Mouse (Mus musculus) forebrain, embryonic 10.5 days (tissue): ENCODE measurements around the gene Eef2. TPM values are rescaled to one million over a fixed set of nuclear protein-coding genes. Genes with fewer than 3 reads are reported as not detected.
A peak's percentile ranks its signal among the peaks of the same experiment; 100 is the strongest.
"Not testable (repeated sequence)": the region's sequence is repeated elsewhere in the genome, so short reads cannot be mapped to it uniquely, and the experiment has no call there.

ENCODE experiments used
- DNase-seq: peaks from one replicate; pipeline ENCODE4 v3.0.0-alpha.2; 2017; ENCODE audit warnings: low spot score; ENCODE audit errors: extremely low spot score
- H3K27ac ChIP-seq: fragments of 300-500 bp; sonication (generic); 2 replicates; pipeline ENCODE4 v1.5.1; 2016; ENCODE audit warnings: mild to moderate bottlenecking
- H3K27me3 ChIP-seq: fragments of 300-500 bp; sonication (generic); 2 replicates; pipeline ENCODE4 v1.6.1; 2016; ENCODE audit warnings: mild to moderate bottlenecking; ENCODE audit not compliant: poor library complexity, severe bottlenecking
- H3K36me3 ChIP-seq: fragments of 300-500 bp; sonication (generic); replicated peaks from 2 replicates; pipeline ENCODE4 v1.6.1; 2016; ENCODE audit warnings: mild to moderate bottlenecking, moderate library complexity
- H3K4me1 ChIP-seq: fragments of 300-500 bp; sonication (generic); 2 replicates; pipeline ENCODE4 v1.6.1; 2016
- H3K4me3 ChIP-seq: fragments of 300-500 bp; sonication (generic); 2 replicates; pipeline ENCODE4 v1.5.1; 2016; ENCODE audit warnings: mild to moderate bottlenecking, moderate library complexity
- H3K9me3 ChIP-seq: fragments of 300-500 bp; sonication (generic); 2 replicates; pipeline ENCODE4 v1.6.1; 2016; ENCODE audit warnings: mild to moderate bottlenecking, moderate library complexity
- WGBS: fragments of 180-500 bp; shearing (Covaris S2); methylation state at CpG from one replicate; pipeline ENCODE4 v1.1.7; 2016; 5-methylcytosine and 5-hydroxymethylcytosine counted together
- polyA plus RNA-seq: library from polyadenylated mRNA; unstranded; fragments of >200 nt; fragmentation: Nextera tagmentation; extraction: Ambion mirVana; gene quantifications from 2 replicates; pipeline ENCODE4 v1.2.1, GENCODE M21; 2016

The Eef2 gene
- polyA plus RNA-seq, 1 experiment from 2014 or later: 599 TPM

DNA sequence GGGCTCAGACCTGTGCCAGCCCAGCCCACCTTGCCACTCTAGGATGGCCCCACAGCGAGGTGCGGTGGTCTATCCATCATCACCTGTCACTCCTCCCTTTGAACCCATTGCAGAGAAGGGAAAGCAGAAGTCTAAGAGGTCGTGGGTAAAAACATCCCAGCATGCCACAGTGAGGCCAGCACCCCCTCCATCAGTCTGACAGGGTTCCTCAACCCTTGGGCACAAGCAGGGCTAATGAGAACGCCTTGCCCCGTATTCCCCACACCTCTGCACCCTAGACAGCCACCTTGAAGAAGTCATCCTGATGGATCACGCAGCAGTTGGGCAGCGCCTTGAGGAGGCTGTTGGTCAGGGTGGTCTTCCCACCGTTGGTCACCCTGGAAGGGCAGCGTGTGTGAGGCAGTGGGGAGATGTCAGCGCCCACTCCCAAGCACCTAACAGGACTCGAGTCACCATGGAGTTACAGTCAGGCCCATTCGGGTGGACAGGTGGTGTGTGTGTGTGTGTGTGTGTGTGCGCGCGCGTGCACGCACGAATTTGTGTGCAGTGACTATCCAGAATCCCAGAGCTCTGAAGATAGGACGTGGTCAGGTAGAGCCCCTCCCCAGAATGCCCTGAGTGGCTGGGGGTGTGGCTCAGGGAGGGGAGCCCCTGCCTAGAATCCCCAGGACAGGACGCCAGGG is 24.3 kb downstream of the Eef2 start:
- peaks cover 42% of the 10 kb centered on the region for H3K27me3 ChIP-seq
- DNase-seq: no peak

DNA sequence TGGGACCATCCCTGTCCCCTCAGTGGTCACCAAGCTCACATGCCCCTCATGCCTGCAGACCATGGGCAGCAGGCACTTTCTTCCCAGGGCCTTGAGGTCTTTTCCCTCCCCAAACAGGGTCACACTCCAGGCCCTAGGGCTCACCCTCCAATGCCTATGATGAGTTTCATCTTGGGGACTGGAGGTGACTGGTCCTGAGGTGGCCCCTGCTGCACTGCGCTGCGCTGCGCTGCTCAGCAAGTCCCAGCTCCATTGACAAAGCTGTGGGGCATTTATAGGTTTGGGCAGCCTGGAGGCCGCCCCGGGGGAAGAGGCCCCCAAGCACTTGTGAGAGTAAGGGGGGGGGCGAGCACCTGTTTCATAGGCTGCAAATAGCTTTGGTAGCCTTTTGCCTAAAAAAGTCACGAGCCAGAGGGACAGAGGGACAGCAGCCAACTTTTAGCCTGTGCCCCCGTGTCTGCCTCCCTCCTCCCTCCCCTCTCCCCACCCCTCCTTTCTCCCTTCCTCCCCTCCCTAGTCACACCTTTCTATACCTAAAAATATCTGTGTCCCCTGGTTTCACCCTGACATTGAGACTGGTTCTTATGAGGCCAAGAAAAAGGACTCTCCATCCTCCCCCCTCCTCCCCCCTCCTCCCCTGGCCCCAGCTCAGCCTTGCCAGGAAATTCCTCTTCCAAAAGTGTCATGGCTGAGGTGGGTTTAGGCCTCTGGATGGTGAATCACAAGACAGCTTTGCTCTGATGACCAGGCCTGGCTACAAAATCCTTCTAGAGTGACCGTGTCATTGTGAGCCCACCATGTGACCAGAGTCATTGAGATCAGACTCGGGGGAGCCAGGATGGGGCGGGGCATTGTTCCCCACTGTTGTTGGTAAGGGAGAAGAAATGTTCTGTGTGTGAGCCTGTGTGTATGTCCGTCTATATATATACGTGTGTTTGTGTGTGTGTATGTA is 25.7 kb downstream of the Eef2 start, which contains the start of gene Nmrk2:
Gene Nmrk2, minus strand, starts transcription at position 245 of the 952 bp plus-strand sequence.
- H3K9me3 ChIP-seq: no peaks in the 10 kb centered on the region
- peaks cover 10% of the 10 kb centered on the region for H3K4me1 ChIP-seq
- H3K4me3 ChIP-seq: no peak within 1 kb of the TSS
- no peak for DNase-seq
- WGBS: 64% methylated on average over 13 of the region's 13 CpGs
- H3K27ac ChIP-seq: no peak within 1 kb of the TSS
- no peaks in the 10 kb centered on the region for H3K36me3 ChIP-seq
- H3K27me3 ChIP-seq: peaks cover 29% of the 10 kb centered on the region

More for the DNA sequence above, 24.3 kb downstream of the Eef2 start:
- no peak overlapping the region for H3K27ac ChIP-seq
- 82% methylated on average over 20 of the region's 20 CpGs for WGBS
- no peaks in the 10 kb centered on the region for H3K36me3 ChIP-seq
- peaks cover 10% of the 10 kb centered on the region for H3K4me1 ChIP-seq
- no peaks in the 10 kb centered on the region for H3K9me3 ChIP-seq
- no peak overlapping the region for H3K4me3 ChIP-seq

DNA sequence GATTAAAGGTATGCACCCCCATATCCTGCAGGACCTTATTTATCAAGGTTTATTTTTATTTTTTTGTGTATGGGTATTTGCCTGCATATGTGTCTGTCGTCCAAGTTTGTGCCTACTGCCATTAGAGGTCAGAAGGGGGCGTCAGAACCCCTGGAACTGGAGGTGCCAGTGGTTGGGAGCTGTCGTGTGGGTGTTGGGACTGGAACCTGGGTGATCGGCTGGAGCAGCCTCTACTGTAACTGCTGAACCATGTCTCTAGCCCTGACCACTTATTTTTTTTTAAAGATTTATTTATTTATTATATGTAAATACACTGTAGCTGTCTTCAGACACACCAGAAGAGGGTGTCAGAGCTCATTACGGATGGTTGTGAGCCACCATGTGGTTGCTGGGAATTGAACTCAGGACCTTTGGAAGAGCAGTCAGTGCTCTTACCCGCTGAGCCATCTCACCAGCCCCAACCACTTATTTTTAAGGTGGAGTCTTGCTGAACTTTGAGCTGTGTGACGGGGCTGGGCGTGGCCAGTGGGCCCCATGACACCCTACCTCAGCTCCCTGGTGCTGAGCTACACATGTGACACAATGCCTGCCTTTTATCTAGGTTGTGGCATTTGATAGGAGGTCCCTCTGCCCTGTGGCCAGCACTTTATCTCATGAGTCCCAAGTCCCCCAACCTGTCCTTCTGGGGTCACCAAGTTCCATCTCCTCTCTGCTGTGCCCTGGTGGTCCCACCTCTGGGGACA is 26.7 kb downstream of the Eef2 start:
- 72% methylated on average over 8 of the region's 8 CpGs for WGBS

GRCm38 (mm10) chr10:81204137-81204536 is 27.7 kb downstream of the Eef2 start:
- no peaks in the 10 kb centered on the region for H3K36me3 ChIP-seq
- no peak overlapping the region for H3K27ac ChIP-seq
- peaks cover 18% of the 10 kb centered on the region for H3K27me3 ChIP-seq
- WGBS: 68% methylated on average over 4 of the region's 4 CpGs
- no peak overlapping the region for H3K4me3 ChIP-seq
- no peak for DNase-seq
- H3K4me1 ChIP-seq: peaks cover 10% of the 10 kb centered on the region
- H3K9me3 ChIP-seq: no peaks in the 10 kb centered on the region

More for the DNA sequence above, 26.7 kb downstream of the Eef2 start:
- H3K4me1 ChIP-seq: peaks cover 10% of the 10 kb centered on the region
- H3K4me3 ChIP-seq: no peak overlapping the region
- DNase-seq: no peak
- no peak overlapping the region for H3K27ac ChIP-seq
- H3K27me3 ChIP-seq: peaks cover 22% of the 10 kb centered on the region
- H3K9me3 ChIP-seq: no peaks in the 10 kb centered on the region
- no peaks in the 10 kb centered on the region for H3K36me3 ChIP-seq

GRCm38 (mm10) chr10:81210154-81210553 is 33.7 kb downstream of the Eef2 start:
- H3K36me3 ChIP-seq: peaks cover 38% of the 10 kb centered on the region
- WGBS: 97% methylated on average over 5 of the region's 5 CpGs
- no peak for DNase-seq

DNA sequence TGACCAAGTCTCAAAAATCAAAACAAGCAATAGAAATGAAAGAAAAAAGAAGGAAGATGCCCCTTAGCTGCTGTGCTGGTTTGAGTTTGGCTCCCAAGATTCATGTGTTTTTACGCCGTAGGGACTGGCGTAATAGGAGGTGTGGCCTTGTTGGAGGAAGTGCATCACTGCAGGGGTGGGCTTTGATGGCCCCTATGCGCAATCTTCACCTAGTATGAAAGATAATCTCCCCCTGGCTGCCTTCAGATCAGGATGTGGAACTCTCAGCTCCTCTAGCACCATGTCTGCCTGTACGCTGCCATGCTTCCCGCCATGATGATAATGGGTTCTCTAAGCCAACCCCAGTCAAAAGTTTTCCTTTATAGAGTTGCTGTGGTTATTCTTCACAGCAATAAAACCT is 39.8 kb downstream of the Eef2 start:
- Histone ChIP-seq H3K4me3 (no peak overlapping the region), H3K4me1 (no peaks in the 10 kb centered on the region), H3K27ac (no peak overlapping the region), H3K36me3 (peaks cover 24% of the 10 kb centered on the region), H3K9me3 (peaks cover 6% of the 10 kb centered on the region; the same call in 1 of the 2 replicates), H3K27me3 (no peaks in the 10 kb centered on the region)
- WGBS: 91% methylated on average over 6 of the region's 6 CpGs
- DNase-seq: no peak

More at GRCm38 (mm10) chr10:81210154-81210553, 33.7 kb downstream of the Eef2 start:
- H3K27me3 ChIP-seq: no peaks in the 10 kb centered on the region
- no peak overlapping the region for H3K27ac ChIP-seq
- H3K4me3 ChIP-seq: no peak overlapping the region
- peaks cover 14% of the 10 kb centered on the region; the same call in 1 of the 2 replicates for H3K9me3 ChIP-seq
- H3K4me1 ChIP-seq: no peaks in the 10 kb centered on the region

DNA sequence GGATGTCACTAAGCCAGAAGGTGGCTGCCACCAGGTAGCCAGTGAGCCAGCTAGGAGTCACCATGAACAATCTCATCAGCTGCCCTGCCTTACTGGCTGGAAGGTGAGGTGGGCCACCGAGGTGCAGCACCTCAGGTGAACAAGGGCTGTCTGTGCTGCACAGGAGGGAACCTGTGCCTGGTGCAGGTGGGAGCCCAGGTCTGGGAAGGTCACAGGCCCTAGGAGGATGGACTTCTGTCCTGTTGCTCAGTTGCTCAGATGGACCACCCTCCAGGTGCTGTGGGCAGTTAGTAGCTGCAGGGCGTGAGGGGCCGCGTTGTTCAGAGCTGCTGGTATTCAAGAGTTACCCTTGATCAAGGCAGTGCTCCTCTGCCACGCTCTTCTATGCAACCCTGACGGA is 40.4 kb downstream of the Eef2 start:
- Histone ChIP-seq H3K4me1 (no peaks in the 10 kb centered on the region), H3K27me3 (no peaks in the 10 kb centered on the region), H3K4me3 (no peak overlapping the region), H3K9me3 (peaks cover 4% of the 10 kb centered on the region; the same call in 1 of the 2 replicates), H3K36me3 (peaks cover 20% of the 10 kb centered on the region), H3K27ac (no peak overlapping the region)
- 91% methylated on average over 6 of the region's 6 CpGs for WGBS
- DNase-seq: no peak

DNA sequence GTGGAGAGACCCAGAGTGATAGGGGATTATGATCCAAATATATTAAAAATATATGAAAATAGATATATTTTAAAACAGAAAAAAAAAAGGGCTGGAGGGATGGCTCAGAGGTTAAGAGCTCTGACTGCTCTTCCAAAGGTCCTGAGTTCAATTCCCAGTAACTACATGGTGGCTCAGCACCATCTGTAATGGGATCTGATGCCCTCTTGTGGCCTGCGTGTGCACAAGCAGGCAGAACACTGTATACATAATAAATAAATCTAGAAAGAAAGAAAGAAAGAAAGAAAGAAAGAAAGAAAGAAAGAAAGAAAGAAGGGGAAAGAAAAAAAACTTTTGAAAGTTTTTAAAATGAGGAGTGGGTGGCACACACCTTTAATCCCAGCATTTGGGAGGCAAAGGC is 40.8 kb downstream of the Eef2 start:
- H3K4me1 ChIP-seq, H3K4me3 ChIP-seq, H3K27ac ChIP-seq, H3K27me3 ChIP-seq, DNase-seq, H3K9me3 ChIP-seq: not testable (repeated sequence)
- peaks cover 15% of the 10 kb centered on the region for H3K36me3 ChIP-seq
- 38% methylated on average over 1 of the region's 1 CpGs for WGBS

DNA sequence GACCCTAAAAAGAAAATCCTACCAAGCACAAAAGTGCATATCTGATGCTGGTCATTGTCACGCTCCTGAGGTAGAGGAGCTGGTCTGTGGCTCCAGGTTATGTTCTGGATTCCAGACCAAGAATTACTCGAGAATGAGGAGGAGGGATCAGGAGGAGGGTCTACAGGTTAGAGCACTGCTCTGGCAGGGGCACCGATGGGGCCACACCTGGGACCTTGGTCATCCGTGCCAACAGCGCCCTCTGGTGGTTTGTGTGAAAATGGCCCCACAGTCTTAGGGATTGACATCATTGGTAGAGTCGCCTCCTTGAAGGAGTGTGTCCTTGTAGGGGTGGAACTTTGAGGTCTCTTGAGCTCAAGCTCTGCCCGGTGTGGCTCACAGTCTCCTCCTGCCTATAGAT is 41.5 kb downstream of the Eef2 start:
- no peak overlapping the region for H3K4me3 ChIP-seq
- H3K9me3 ChIP-seq: no peaks in the 10 kb centered on the region
- peak; percentile 54 for DNase-seq
- H3K4me1 ChIP-seq: no peaks in the 10 kb centered on the region
- no peaks in the 10 kb centered on the region for H3K27me3 ChIP-seq
- no peak overlapping the region for H3K27ac ChIP-seq
- peaks cover 8% of the 10 kb centered on the region for H3K36me3 ChIP-seq
- 39% methylated on average over 7 of the region's 7 CpGs for WGBS

DNA sequence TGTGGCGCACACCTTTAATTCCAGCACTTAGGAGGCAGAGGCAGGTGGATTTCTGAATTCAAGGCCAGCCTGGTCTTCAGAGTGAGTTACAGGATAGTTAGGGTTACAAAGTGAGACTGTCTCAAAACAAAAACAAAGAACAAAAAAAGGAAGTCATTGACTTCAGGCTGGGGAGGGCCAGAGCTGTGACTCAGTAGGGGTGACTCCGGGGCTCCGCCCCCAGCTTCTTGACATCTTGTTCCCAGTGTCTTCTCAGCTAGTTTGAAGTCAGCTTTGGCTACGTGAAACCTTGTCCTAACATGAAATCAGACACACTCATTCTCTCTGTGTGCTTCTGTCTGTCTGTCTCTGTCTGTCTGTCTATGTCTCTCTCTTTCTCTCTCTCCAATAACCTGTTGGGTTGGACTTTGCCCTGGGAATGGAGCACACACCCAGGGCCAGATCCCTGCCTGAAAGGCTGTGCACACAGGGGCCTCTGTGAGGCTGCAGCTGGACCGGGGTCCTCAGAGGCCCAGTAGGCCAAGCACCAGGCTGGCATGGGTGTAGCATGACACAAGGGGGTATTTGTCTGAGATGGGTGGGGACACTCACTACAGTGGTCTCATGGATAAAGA is 45.1 kb downstream of the Eef2 start:
- H3K27me3 ChIP-seq: no peaks in the 10 kb centered on the region
- DNase-seq: no peak
- H3K36me3 ChIP-seq: no peaks in the 10 kb centered on the region; the same call in 1 of the 2 replicates
- no peaks in the 10 kb centered on the region for H3K4me1 ChIP-seq
- H3K4me3 ChIP-seq: no peak overlapping the region
- 85% methylated on average over 5 of the region's 5 CpGs for WGBS
- no peak overlapping the region for H3K27ac ChIP-seq
- no peaks in the 10 kb centered on the region for H3K9me3 ChIP-seq

GRCm38 (mm10) chr10:81223731-81224130 is 47.3 kb downstream of the Eef2 start:
- not testable (repeated sequence) for H3K4me3 ChIP-seq

More at GRCm38 (mm10) chr10:81223731-81224130, 47.3 kb downstream of the Eef2 start:
- not testable (repeated sequence) for H3K27me3 ChIP-seq, H3K27ac ChIP-seq, DNase-seq, H3K4me1 ChIP-seq, H3K9me3 ChIP-seq, H3K36me3 ChIP-seq
- 71% methylated on average over 2 of the region's 2 CpGs for WGBS
